Mouse (Mus musculus): ENCODE results near the gene AI661453. TPM values are rescaled to one million over a fixed set of nuclear protein-coding genes. Genes with fewer than 3 reads are reported as not detected.

The AI661453 gene
- polyA plus RNA-seq, 1 experiment from 2014 or later: 1.1 TPM

DNA sequence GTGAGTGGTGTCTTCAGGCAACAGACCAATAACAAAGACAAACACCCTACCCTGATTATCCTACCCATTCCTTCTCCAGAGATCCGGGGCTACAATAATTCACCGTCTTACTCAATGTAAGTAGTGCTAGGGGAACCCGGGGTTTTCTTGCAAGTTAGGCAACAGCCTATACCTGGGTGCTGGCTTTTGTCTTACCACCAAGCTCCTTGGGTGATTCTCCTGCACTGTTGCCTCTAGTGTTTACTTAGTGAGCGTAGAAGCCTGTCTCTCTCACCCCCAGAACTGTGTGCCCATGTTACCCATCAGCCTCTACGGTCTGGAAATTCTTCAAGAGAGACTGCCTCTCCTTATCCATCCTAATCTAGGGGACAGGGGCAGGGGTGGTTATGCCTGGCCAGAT lies 67.8 kb downstream of the AI661453 start:
- peak overlapping the region; percentile 71; the same call in 1 of the 2 replicates for H3K9ac ChIP-seq
- peaks cover 45% of the 10 kb centered on the region for H3K4me1 ChIP-seq (replicated peaks)
- WGBS: 64% methylated on average over 5 of the region's 5 CpGs
- H3K36me3 ChIP-seq: peaks cover 15% of the 10 kb centered on the region
- H3K4me3 ChIP-seq: peak overlapping the region; percentile 51
- H3K9me3 ChIP-seq (replicated peaks): no peaks in the 10 kb centered on the region
- H3K4me2 ChIP-seq: peak overlapping the region; percentile 80
- ATAC-seq (ENCODE audit: insufficient number of reproducible peaks, low FRiP score): no peak
- no peaks in the 10 kb centered on the region for H3K27me3 ChIP-seq (replicated peaks)
- no peak overlapping the region for H3K27ac ChIP-seq (ENCODE audit: poor library complexity, severe bottlenecking)

DNA sequence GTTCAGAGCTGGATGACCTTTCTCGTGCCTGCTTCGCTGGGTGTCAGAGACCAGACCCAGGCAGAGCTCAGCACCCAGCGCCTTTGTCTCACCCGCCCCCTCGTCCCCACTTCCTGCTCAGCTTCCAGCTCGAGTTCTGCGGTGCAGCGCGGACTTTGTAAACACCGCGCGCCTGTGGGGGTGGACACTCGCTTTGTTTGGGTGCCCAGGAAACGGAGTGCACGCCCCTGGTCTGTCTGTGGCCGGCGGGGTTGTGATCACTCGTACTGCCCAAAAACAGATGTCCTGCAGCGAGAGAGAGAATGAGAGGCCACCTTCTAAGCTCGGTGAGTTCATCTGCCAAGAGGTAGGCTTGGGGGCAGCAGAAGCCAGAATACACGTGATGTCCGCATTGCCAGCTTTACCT lies 68.5 kb downstream of the AI661453 start, which contains the start of gene Ccnd3:
Ccnd3 (plus strand) TSS at position 111 of the 406 bp plus-strand sequence.
- Histone ChIP-seq H3K4me2 (peak within 1 kb of the TSS; percentile 80), H3K9me3 (replicated peaks) (no peaks in the 10 kb centered on the region), H3K27me3 (replicated peaks) (no peaks in the 10 kb centered on the region), H3K27ac (ENCODE audit: poor library complexity, severe bottlenecking) (peak within 1 kb of the TSS; percentile 11), H3K36me3 (peaks cover 11% of the 10 kb centered on the region), H3K4me3 (peak within 1 kb of the TSS; percentile 51), H3K4me1 (replicated peaks) (peaks cover 50% of the 10 kb centered on the region), H3K9ac (peak within 1 kb of the TSS; percentile 71)
- 1% methylated on average over 22 of the region's 22 CpGs for WGBS
- peak; percentile 57 for ATAC-seq (ENCODE audit: insufficient number of reproducible peaks, low FRiP score)

- Histone ChIP-seq H3K36me3 (peaks cover 5% of the 10 kb centered on the region), H3K9ac (peak overlapping the region; percentile 71; the same call in 1 of the 2 replicates), H3K27ac (ENCODE audit: poor library complexity, severe bottlenecking) (peak overlapping the region; percentile 11; the same call in 1 of the 2 replicates), H3K4me1 (replicated peaks) (peaks cover 51% of the 10 kb centered on the region), H3K4me3 (peak overlapping the region; percentile 51), H3K27me3 (replicated peaks) (no peaks in the 10 kb centered on the region), H3K4me2 (peak overlapping the region; percentile 80), H3K9me3 (replicated peaks) (no peaks in the 10 kb centered on the region)
- no peak for ATAC-seq (ENCODE audit: insufficient number of reproducible peaks, low FRiP score)
- WGBS: 63% methylated on average over 2 of the region's 2 CpGs
Observed at GRCm38 (mm10) chr17:47505566-47505965, 69.2 kb downstream of the AI661453 start.

GRCm38 (mm10) chr17:47506042-47506441 lies 69.6 kb downstream of the AI661453 start:
- Histone ChIP-seq H3K36me3 (peaks cover under 1% of the 10 kb centered on the region; the same call in 1 of the 2 replicates), H3K27me3 (replicated peaks) (no peaks in the 10 kb centered on the region), H3K4me1 (replicated peaks) (peaks cover 50% of the 10 kb centered on the region), H3K4me2 (peak overlapping the region; percentile 80; the same call in 1 of the 2 replicates), H3K9me3 (replicated peaks) (no peaks in the 10 kb centered on the region), H3K4me3 (no peak overlapping the region), H3K9ac (no peak overlapping the region), H3K27ac (ENCODE audit: poor library complexity, severe bottlenecking) (no peak overlapping the region)
- no peak for ATAC-seq (ENCODE audit: insufficient number of reproducible peaks, low FRiP score)
- 75% methylated on average over 1 of the region's 1 CpGs for WGBS

DNA sequence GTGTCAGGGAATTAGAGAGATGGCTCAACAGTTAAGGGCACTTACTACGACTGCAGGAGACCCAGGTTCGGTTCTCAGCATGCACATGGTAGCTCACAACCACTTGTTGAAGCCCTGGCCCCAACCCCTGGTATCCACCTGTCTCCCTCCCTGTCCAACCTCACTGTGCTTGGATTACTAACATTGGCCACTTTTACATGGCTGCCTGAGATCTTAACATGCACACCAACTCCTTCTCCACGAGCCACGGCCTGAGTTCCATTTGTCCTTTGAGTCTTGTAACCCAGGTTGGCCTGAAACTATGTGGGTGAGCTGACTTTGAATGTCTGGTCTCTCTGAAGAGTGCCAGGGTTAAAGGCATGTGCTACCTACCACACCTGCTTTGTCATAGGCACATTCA lies 70.3 kb downstream of the AI661453 start:
- Histone ChIP-seq H3K9ac (no peak overlapping the region), H3K36me3 (no peaks in the 10 kb centered on the region), H3K9me3 (replicated peaks) (no peaks in the 10 kb centered on the region), H3K4me2 (no peak overlapping the region), H3K27ac (ENCODE audit: poor library complexity, severe bottlenecking) (no peak overlapping the region), H3K4me1 (replicated peaks) (peaks cover 48% of the 10 kb centered on the region), H3K4me3 (no peak overlapping the region), H3K27me3 (replicated peaks) (no peaks in the 10 kb centered on the region)
- ATAC-seq (ENCODE audit: insufficient number of reproducible peaks, low FRiP score): no peak
- WGBS: 84% methylated on average over 4 of the region's 4 CpGs

GRCm38 (mm10) chr17:47507523-47507922 lies 71.1 kb downstream of the AI661453 start:
- 69% methylated on average over 2 of the region's 2 CpGs for WGBS
- H3K27me3 ChIP-seq (replicated peaks): no peaks in the 10 kb centered on the region
- ATAC-seq (ENCODE audit: insufficient number of reproducible peaks, low FRiP score): no peak
- peak overlapping the region; percentile 91; the same call in 1 of the 2 replicates for H3K27ac ChIP-seq (ENCODE audit: poor library complexity, severe bottlenecking)
- peak overlapping the region; percentile 68 for H3K4me2 ChIP-seq
- H3K9me3 ChIP-seq (replicated peaks): no peaks in the 10 kb centered on the region
- peaks cover 53% of the 10 kb centered on the region for H3K4me1 ChIP-seq (replicated peaks)
- H3K36me3 ChIP-seq: no peaks in the 10 kb centered on the region
- H3K9ac ChIP-seq: no peak overlapping the region
- no peak overlapping the region for H3K4me3 ChIP-seq

DNA sequence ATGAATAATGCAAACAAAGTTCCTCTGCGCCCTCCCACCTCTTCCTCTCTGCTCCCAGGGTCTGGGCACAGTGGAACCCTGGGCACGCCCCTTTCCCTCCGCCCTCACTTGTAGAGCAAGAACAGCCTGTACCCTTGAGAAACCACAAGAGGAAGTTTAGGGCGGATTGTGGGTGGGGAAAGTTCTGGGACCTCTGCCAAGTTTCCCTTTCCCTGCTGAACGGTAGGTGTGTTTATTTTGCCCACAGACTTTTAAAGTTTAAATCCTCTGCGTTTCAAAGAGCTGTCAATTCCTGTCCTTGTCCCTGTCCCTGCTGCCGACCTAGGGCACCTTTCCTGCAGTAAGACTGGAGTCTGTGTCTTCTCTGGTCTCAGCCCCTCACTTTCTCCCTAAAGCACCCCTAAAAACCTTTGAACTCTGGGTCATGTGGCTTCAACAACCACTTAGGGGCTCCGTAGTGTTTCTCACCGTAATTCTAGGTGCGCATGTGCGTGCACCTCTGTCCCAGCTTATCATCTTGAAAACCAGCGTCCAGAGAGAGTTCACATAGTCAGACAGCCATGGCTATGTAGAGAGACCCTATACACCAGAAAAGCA lies 71.7 kb downstream of the AI661453 start:
- Histone ChIP-seq H3K9ac (peak overlapping the region; percentile 55; the same call in 1 of the 2 replicates), H3K4me3 (peak overlapping the region; percentile 28), H3K4me2 (peak overlapping the region; percentile 68), H3K27me3 (replicated peaks) (no peaks in the 10 kb centered on the region), H3K9me3 (replicated peaks) (no peaks in the 10 kb centered on the region), H3K27ac (ENCODE audit: poor library complexity, severe bottlenecking) (peak overlapping the region; percentile 91), H3K36me3 (no peaks in the 10 kb centered on the region), H3K4me1 (replicated peaks) (peaks cover 58% of the 10 kb centered on the region)
- peak; percentile 68 for ATAC-seq (ENCODE audit: insufficient number of reproducible peaks, low FRiP score)
- WGBS: 15% methylated on average over 12 of the region's 12 CpGs

DNA sequence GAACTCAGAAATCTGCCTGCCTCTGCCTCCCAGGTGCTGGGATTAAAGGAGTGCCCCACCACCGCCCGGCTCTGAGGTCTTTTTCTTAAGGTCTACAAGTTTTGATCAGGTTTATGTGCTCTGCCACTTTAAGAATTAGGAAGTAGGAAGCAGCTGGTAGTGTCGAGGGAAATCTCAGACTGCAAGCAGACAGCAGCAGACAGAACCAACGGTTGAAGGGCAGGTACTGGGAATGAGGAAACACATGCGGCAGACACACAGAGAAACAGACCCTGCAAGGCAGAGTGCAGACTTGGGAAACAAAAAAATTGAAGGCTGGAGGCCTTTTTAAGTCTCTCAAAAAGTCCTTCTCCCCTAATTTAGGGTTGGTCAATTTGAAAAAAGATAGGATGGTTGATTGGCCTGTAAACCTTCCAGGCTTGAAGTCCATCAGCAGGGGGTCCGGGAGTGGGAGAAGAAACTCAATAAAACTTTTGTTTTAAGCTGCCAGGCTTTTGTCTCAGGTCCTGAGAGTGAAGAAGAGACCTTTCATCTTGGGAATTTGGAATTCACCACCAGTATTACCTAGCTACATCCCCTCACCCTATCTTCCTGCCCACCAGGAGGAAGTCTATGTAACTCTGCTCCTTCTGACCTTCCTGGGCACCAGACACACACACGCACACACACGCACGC lies 72.8 kb downstream of the AI661453 start:
- WGBS: 59% methylated on average over 9 of the region's 9 CpGs
- H3K27ac ChIP-seq (ENCODE audit: poor library complexity, severe bottlenecking): peak overlapping the region; percentile 60
- H3K4me3 ChIP-seq: no peak overlapping the region
- H3K9ac ChIP-seq: no peak overlapping the region
- no peak overlapping the region for H3K4me2 ChIP-seq
- H3K9me3 ChIP-seq (replicated peaks): no peaks in the 10 kb centered on the region
- no peak for ATAC-seq (ENCODE audit: insufficient number of reproducible peaks, low FRiP score)
- H3K36me3 ChIP-seq: no peaks in the 10 kb centered on the region
- peaks cover 64% of the 10 kb centered on the region for H3K4me1 ChIP-seq (replicated peaks)
- no peaks in the 10 kb centered on the region for H3K27me3 ChIP-seq (replicated peaks)

GRCm38 (mm10) chr17:47511111-47512020 lies 75.0 kb downstream of the AI661453 start:
- peak overlapping the region; percentile 41 for H3K9ac ChIP-seq
- WGBS: 8% methylated on average over 25 of the region's 25 CpGs
- peaks cover 58% of the 10 kb centered on the region for H3K4me1 ChIP-seq (replicated peaks)
- ATAC-seq (ENCODE audit: insufficient number of reproducible peaks, low FRiP score): peak; percentile 91
- no peaks in the 10 kb centered on the region for H3K36me3 ChIP-seq
- peak overlapping the region; percentile 26 for H3K4me3 ChIP-seq
- no peaks in the 10 kb centered on the region for H3K27me3 ChIP-seq (replicated peaks)
- H3K4me2 ChIP-seq: peak overlapping the region; percentile 61
- H3K27ac ChIP-seq (ENCODE audit: poor library complexity, severe bottlenecking): peak overlapping the region; percentile 80
- H3K9me3 ChIP-seq (replicated peaks): no peaks in the 10 kb centered on the region

DNA sequence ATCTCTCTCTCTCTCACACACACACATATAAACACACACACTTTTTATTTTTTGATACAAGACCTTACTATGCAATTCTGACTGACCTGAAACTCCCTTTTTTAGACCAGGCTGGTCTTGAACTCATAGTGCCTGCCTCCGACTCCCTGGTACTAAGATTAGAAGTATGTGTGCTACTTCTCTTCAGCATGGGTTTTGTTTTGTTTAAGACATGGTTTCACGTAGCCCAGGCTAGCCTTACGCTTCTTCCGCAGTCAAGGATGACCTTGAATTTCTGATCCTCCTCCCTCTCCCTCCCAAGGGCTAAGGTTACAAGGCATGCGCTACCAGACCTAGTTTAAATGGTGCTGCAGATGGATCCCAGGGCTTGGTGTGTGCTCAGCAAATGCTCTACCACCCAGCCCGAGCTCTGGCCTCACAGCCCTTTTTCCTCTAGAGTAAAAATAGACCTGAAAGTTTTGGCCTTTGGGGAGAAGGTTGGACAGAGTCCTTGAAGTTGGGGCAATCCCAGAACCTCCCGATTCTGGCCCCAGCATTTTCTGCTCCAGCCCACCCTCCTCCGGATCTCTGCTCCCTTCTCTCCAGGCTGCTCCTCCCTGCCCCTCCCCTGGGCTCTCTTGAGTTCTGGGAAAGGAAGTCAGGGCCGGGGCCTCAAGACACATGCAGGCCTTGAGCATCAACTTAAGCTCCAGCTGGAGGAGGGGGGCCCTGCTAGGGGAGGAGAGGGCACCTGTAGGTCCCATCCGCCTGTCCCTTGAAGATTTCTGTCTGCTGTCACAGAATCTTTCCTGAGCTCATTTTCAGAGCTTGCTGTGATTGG lies 76.8 kb downstream of the AI661453 start:
- Histone ChIP-seq H3K4me1 (replicated peaks) (peaks cover 60% of the 10 kb centered on the region), H3K36me3 (no peaks in the 10 kb centered on the region), H3K4me3 (no peak overlapping the region), H3K9me3 (replicated peaks) (no peaks in the 10 kb centered on the region), H3K9ac (peak overlapping the region; percentile 11; the same call in 1 of the 2 replicates), H3K4me2 (no peak overlapping the region), H3K27ac (ENCODE audit: poor library complexity, severe bottlenecking) (peak overlapping the region; percentile 59), H3K27me3 (replicated peaks) (no peaks in the 10 kb centered on the region)
- 67% methylated on average over 10 of the region's 10 CpGs for WGBS
- no peak for ATAC-seq (ENCODE audit: insufficient number of reproducible peaks, low FRiP score)
